Mouse (Mus musculus) cortical plate, adult 2 months (tissue): Measurements from ENCODE around the gene Dnajb2. TPM values are rescaled to one million over a fixed set of nuclear protein-coding genes. Genes with fewer than 3 reads are reported as not detected.

Experiments
- H3K27ac ChIP-seq: fragments of 200-500 bp; 2 replicates; pipeline ENCODE4 v1.5.1; 2012; ENCODE audit warnings: low read length, control low read depth, inconsistent platforms; ENCODE audit not compliant: insufficient read depth
- H3K4me1 ChIP-seq: fragments of 200-500 bp; 2 replicates; pipeline ENCODE4 v1.6.1; 2011; ENCODE audit warnings: low read length; ENCODE audit not compliant: control insufficient read depth, insufficient read depth
- H3K4me3 ChIP-seq: fragments of 200-500 bp; 2 replicates; pipeline ENCODE4 v1.5.1; 2011; ENCODE audit warnings: mild to moderate bottlenecking, low read length, control low read depth; ENCODE audit not compliant: insufficient read depth
- CTCF ChIP-seq: fragments of 200-500 bp; IDR thresholded peaks from 2 replicates; pipeline ENCODE4 v1.5.1; 2011; ENCODE audit warnings: mild to moderate bottlenecking, control low read depth, low read length; ENCODE audit not compliant: insufficient read depth; ENCODE audit errors: extremely low read depth
- POLR2A ChIP-seq: fragments of 200-500 bp; IDR thresholded peaks from 2 replicates; pipeline ENCODE4 v1.6.1; 2011; ENCODE audit warnings: mild to moderate bottlenecking, low read length, control low read depth; ENCODE audit not compliant: insufficient read depth; ENCODE audit errors: extremely low read depth
- polyA plus RNA-seq: library from polyadenylated mRNA; depleted of rRNA; stranded (reverse); fragments of >200 nt; gene quantifications from 2 replicates; pipeline ENCODE4 v1.2.3, GENCODE M21; 2012

Dnajb2 gene
- polyA plus RNA-seq, 1 experiment: 115 TPM

- Histone ChIP-seq H3K4me3 (no peak overlapping the region), H3K27ac (no peak overlapping the region), H3K4me1 (peaks cover 4% of the 10 kb centered on the region; the same call in 1 of the 2 replicates)
- no peak for TF ChIP-seq POLR2A
- no peak for TF ChIP-seq CTCF
These were observed 19.4 kb downstream of the Dnajb2 start for GRCm38 (mm10) chr1:75255516-75256046.

- TF ChIP-seq CTCF (no peak), POLR2A (no peak)
- peaks cover 4% of the 10 kb centered on the region; the same call in 1 of the 2 replicates for H3K4me1 ChIP-seq
- no peak overlapping the region for H3K4me3 ChIP-seq
- H3K27ac ChIP-seq: no peak overlapping the region
These were observed 25.1 kb downstream of the Dnajb2 start for GRCm38 (mm10) chr1:75261278-75261677.

GRCm38 (mm10) chr1:75262969-75263951 lies 27.1 kb downstream of the Dnajb2 start:
- TF ChIP-seq POLR2A (peak; percentile 40), CTCF (no peak)
- Histone ChIP-seq H3K4me3 (peak overlapping the region; percentile 89), H3K4me1 (peaks cover 4% of the 10 kb centered on the region; the same call in 1 of the 2 replicates), H3K27ac (peak overlapping the region; percentile 65)

- Histone ChIP-seq H3K27ac (peak within 1 kb of the TSS; percentile 65), H3K4me3 (peak within 1 kb of the TSS; percentile 89), H3K4me1 (peaks cover 4% of the 10 kb centered on the region; the same call in 1 of the 2 replicates)
- no peak for TF ChIP-seq CTCF
These were observed 28.1 kb downstream of the Dnajb2 start, which contains the start of gene Ptprn for GRCm38 (mm10) chr1:75264091-75264880. TSS of gene Ptprn (minus strand) at chr1:75264502.

GRCm38 (mm10) chr1:75277195-75278188 lies 41.3 kb downstream of the Dnajb2 start:
- peak; percentile 36; the same call in 1 of the 2 replicates for TF ChIP-seq POLR2A
- no peak for TF ChIP-seq CTCF
- Histone ChIP-seq H3K27ac (no peak overlapping the region), H3K4me3 (peak overlapping the region; percentile 39), H3K4me1 (no peaks in the 10 kb centered on the region)

GRCm38 (mm10) chr1:75278228-75278627 lies 42.0 kb downstream of the Dnajb2 start, which contains the start of gene Resp18:
TSS of gene Resp18 (minus strand) at chr1:75278415.
- TF ChIP-seq CTCF: no peak
- TF ChIP-seq POLR2A: peak; percentile 44; the same call in 1 of the 2 replicates
- Histone ChIP-seq H3K4me3 (peak within 1 kb of the TSS; percentile 39), H3K4me1 (no peaks in the 10 kb centered on the region), H3K27ac (no peak within 1 kb of the TSS)

GRCm38 (mm10) chr1:75283017-75283416 lies 46.8 kb downstream of the Dnajb2 start:
- no peak overlapping the region; the same call in 1 of the 2 replicates for H3K27ac ChIP-seq
- TF ChIP-seq CTCF (no peak), POLR2A (peak; percentile 60)

GRCm38 (mm10) chr1:75284911-75285310 lies 48.7 kb downstream of the Dnajb2 start:
- TF ChIP-seq POLR2A (no peak), CTCF (no peak)
- H3K4me1 ChIP-seq: peaks cover 6% of the 10 kb centered on the region; the same call in 1 of the 2 replicates

More at GRCm38 (mm10) chr1:75283017-75283416, 46.8 kb downstream of the Dnajb2 start:
- Histone ChIP-seq H3K4me3 (no peak overlapping the region), H3K4me1 (peaks cover 1% of the 10 kb centered on the region; the same call in 1 of the 2 replicates)

More at GRCm38 (mm10) chr1:75284911-75285310, 48.7 kb downstream of the Dnajb2 start:
- Histone ChIP-seq H3K27ac (no peak overlapping the region), H3K4me3 (no peak overlapping the region)
